Mouse (Mus musculus) liver, postnatal 0 days (tissue): ENCODE measurements at regions not wholly inside any gene's neighbourhood (a gene's known extent, or its start where the extent isn't known, plus 50 kb on each side); places are given as distances from the start of the nearest gene placed in this dataset.

Experiments used
- CTCF ChIP-seq: sonication (generic); IDR thresholded peaks from 2 replicates; pipeline ENCODE4 v1.5.1; 2016; ENCODE audit warnings: antibody characterized with exemption, low read depth
- EP300 ChIP-seq: IDR thresholded peaks from 2 replicates; pipeline ENCODE4 v1.6.1; 2016; ENCODE audit warnings: antibody characterized with exemption, low read depth, mild to moderate bottlenecking

- no peak for TF ChIP-seq CTCF
- peak; percentile 31; the same call in 1 of the 2 replicates for TF ChIP-seq EP300
Observed at GRCm38 (mm10) chr12:15738989-15739388, 77.7 kb downstream of the Trib2 start.
